Mouse (Mus musculus) urinary bladder, postnatal 25 days (tissue): ENCODE measurements at regions not wholly inside any gene's neighbourhood (a gene's known extent, or its start where the extent isn't known, plus 50 kb on each side); places are given as distances from the start of the nearest gene placed in this dataset.
A peak's percentile ranks its signal among the peaks of the same experiment; 100 is the strongest.

Source experiments
- DNase-seq: peaks from one replicate; pipeline ENCODE4 v3.0.0; 2022; ENCODE audit warnings: low spot score

DNA sequence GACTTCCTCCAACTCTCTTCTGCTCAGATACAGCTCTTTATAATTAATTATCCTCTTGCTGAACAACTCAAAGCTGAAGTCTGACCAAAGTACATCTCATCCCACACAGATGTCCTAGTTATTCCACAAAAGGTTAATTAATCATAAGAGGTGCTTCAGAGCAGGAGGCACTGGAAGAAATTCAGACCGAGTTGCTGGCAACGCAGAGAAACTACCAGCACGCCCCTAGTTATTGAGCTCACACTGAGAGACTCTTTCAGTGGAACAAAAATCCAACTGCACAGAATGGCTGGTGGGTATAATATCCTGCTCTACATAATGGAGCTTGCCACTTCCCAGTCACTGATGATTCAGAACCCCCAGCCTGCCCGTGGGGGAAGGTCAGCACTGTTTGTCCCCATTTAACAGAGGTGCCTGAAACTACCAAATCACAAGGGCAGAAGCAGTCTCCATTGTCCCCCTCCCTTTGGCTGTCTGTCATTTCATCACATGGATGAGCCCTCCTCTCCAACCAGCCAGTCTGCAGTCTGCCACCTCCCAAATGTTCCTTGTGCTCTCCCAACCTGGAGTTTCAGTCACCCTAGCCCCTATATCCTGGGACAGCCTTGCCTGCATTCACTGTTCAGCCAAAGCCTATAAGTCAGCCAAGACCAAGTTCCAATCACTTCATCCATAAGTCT, 170.3 kb upstream of the Creb1 start:
- no peak for DNase-seq

DNA sequence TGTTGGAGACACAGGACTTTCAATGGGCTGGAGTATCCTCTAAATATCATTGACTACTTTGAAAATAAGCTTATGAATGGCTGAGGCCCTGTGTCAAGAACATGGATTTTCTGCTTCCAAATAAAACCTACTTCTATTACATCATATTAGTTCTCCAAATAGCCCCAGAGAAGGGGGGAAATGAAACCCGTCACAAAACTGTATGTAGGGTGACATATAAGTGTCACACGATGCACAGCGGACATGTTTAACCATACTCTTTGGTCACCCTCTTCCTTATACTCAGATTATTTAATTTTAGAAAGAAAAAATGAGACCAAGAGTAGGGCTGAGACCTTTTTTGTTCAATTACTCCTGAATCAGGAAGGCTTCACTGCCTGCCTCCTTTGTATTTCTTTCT, 189.2 kb upstream of the Creb1 start:
- no peak for DNase-seq

DNA sequence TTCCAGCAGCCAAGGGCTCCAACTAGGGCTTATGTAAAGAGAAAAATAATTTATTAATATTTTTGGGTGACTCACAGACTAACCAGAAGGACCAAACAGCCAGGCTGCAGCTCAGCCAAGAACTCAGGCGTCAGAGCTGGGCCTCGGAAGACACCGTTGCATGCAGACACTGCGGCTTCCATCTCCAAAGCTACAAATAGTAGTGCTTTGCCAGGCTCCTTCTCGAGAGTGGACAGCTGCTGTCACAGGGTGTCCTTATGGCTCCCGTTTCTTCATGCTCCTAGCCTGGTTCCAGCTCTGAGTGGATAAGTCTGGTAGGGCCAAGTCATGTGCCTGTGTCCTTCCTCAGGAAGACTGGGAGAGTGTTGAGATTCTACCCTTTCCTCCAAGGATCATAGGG, 190.8 kb upstream of the Creb1 start:
- peak; percentile 18 for DNase-seq

DNA sequence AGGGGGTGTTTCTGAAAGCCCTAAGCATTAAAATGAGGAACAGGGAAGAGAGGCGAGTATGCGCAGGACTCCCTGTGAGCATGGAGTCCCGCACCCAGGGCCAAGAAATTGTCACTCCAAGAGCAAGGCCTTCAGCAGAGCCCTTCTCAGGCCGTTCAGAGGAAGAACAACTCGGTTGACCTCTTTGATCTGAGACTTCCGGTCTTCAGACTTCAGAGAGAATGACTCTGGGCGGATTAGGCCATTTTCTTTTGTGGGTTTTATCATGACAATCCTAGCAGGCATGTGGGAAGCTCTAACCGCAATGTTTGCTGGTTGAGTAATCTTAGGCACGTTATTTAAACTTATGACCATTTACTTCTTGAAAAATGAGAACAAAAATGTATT, 193.9 kb upstream of the Creb1 start:
- DNase-seq = no peak

DNA sequence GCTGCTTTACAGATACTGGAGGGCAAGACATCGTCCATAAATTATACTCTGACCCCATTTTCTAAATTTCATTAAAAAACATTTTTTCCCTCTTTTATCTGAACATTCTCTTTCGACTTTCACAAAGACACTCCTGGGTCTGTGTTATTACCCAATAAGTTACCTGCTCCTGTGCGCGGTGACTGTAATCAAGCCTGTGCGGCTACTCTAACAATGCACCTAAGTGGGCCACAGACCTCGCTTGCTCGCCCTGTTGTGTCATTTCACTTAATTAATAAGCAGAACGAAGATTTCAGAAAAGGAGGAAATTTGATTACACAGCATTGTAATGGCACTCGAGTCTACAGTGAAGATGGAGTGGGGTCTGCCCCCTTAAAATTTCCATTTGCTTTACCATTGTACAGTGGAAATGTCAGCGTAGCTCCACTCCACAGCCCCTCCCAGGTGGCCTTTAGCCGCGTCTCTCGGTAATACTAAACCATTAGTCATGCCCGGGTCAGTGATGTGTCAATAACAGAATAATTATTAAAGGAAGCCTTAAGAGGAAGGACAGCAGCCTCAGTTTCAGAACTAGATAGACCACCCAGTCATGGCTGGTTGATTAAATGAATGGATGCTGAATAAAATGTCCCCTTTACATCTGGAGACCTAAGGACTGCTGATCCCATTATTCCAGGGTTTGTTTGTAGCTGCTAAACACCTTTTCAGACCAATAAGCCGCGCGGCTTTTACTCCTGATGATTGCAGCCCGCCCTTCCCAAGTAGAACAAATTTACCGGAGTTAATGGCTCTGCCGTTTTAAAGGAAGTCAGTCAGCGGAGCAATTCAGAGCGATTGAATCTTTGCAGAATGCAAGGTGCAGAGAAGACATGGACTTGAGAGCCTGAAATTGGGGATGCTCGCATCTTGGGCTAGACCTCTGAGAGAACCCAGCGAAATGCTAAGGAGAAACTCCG, 194.5 kb upstream of the Creb1 start:
- no peak for DNase-seq

GRCm38 (mm10) chr1:64331566-64331965, 200.9 kb upstream of the Creb1 start:
- no peak for DNase-seq

GRCm38 (mm10) chr1:64330721-64331120, 201.7 kb upstream of the Creb1 start:
- no peak for DNase-seq

GRCm38 (mm10) chr1:64322197-64322596, 200.1 kb upstream of the Klf7 start:
- no peak for DNase-seq

DNA sequence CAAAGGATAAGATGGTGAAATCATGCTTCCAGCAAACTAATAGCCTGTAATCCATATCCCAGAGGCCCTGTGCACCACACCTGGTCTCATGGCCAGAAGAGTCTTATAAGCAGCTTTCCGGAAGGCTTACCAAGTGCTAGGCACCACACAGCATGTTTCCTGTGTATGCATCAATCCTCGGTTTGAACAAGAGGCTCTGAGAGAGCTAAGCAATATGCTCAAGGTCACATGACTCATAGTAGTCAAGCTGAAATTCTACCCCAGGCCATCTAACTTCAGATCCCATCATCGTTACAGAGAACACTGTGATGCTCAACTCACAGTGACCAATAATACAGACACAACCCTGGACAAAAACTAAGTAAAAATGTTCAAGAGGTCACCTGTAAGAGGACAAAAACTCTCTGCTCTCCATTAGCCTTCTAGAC, 197.1 kb upstream of the Klf7 start:
- no peak for DNase-seq

GRCm38 (mm10) chr1:64318440-64319154, 196.5 kb upstream of the Klf7 start:
- DNase-seq = no peak

DNA sequence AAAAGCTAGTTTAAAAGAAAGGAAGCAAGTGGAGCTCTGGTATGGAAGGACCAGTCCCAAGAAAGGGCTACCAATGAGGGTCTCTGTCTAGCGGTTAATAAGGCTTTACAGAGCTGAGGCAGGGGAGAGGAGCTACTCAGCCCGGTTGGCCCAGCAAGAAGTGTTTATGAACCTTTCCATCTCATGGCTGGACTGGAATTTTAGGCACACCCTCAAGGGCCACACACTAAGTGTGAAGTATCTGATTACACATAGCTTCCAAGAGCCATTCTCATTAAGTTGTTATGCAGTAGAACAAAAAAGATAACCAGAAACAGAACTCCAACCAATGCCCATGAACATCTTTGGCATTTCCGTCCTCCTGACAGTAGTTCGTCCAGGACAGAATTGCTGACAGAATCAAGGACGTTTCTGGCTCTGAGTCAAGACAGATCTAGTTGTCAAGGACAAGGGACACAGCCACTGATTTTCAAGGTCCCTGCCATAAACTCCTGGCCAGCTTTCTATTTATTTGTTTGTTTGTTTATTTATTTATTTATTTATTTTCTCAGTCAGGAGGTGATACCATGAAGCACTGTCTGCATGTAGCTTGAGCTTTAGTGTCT, 195.1 kb upstream of the Klf7 start:
- no peak for DNase-seq

DNA sequence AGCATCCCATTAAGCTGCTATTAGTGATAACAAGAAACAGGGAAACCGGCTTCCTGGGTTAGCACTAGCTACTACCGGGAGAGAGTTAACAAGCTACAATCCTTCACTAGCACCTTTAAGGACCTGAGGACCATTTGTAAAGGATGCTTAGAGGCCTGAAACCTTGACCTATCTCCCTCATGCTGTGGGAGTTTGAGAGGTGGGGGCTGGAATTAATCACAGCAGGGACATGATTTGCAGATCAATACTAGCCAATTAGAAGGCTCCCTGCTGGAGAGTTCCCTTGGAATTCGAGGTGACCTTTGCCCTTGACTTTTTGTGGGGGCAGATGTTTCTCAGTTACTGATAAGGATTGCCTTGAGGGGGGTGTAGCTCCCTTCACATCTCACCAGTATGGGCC, 189.3 kb upstream of the Klf7 start:
- DNase-seq = no peak

DNA sequence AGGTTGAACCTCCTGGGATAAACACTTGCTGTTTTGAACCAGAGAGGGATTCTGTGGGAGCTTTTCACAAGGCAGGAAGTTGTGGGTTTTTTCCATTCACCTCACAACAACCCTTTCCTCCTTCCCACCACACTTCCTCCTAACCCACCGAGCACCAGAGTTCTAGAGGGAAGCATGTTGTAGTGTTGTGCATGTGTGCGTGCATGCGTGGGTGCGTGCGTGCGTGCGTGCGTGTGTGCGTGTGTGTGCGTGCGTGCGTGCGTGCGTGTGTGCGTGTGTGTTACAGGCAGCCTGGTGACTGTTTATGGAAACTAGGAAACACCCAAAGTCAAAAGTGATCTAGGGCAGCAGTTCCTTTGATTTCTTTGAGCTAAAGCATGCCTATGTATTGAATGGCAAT, 186.5 kb upstream of the Klf7 start:
- DNase-seq = no peak

- DNase-seq = no peak
Measured at GRCm38 (mm10) chr1:64308088-64308487, 186.0 kb upstream of the Klf7 start.

DNA sequence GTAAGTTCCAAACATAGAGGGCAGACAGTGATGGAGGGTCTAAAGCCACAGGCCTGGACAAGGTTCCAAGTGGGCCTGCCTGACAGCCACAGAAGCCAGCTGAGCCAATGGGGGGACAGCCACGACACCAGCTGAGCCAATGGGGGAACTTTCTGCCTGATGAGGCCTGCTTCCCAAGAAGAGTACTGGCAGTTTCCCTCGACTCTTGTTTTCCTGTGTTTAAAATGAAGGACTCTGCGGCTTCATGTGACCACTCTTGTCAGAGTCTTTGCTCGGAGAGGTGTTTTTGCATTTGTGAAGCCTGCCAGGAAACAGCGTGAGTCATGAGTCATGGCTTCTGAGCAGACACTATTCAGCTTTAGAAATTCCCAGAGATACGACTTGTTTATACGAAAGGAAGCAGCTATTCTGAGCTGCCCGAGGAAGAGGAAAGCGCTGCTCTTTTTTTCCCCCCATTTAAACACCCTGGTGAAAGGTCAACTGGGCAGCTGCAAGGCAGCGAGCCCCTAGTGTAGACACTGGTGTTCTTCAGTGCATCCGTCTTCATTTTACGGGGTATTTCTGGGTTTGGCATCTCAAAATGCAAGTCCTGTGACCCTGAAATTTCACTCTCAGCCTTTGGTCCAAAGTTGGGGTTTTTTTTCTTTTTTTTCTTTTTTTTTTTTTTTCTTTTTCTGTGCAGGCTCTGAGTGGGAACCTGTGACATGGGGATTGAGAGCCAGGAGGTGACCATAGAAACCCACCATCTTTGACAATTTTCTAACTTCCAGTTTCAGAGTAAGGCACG, 183.5 kb upstream of the Klf7 start:
- peak; percentile 41 for DNase-seq

- DNase-seq = no peak
Measured at GRCm38 (mm10) chr1:64302833-64303358, 180.8 kb upstream of the Klf7 start.

DNA sequence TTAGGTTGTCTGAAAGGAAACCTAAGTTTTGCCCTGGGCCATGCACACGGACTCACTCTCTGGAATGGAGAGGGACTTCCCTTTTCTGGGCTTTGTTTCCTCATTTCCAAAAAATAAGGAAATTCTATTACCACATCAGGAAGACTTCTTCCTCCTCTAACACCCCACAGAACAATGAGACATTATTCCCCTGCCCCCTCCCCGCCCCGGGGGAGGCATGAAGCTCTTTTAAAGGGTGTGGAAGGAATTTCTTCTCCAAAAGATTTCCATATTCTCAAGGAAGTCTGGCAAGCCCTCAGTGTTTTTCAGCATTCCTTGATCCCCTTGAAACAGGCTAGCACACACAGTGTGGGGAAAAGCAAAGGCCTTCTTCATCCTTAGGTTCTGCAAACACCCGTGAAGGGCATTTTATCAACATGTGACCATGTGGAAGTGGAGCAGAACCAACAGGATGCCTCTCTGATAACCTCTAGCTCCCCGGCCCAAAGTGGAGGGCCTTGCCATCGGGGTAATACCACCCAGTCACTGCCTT, 179.5 kb upstream of the Klf7 start:
- DNase-seq = no peak

GRCm38 (mm10) chr1:64300951-64301529, 179.0 kb upstream of the Klf7 start:
- no peak for DNase-seq

GRCm38 (mm10) chr1:64298950-64299349, 176.9 kb upstream of the Klf7 start:
- no peak for DNase-seq

GRCm38 (mm10) chr1:64298188-64298587, 176.1 kb upstream of the Klf7 start:
- DNase-seq = no peak

GRCm38 (mm10) chr1:64297343-64297742, 175.3 kb upstream of the Klf7 start:
- DNase-seq = no peak
